Mouse (Mus musculus) heart, embryonic 12.5 days (tissue): ENCODE data around the gene Ms4a4b. TPM values are rescaled to one million over a fixed set of nuclear protein-coding genes. Genes with fewer than 3 reads are reported as not detected.
"Not testable (repeated sequence)": the region's sequence is repeated elsewhere in the genome, so short reads cannot be mapped to it uniquely, and the experiment has no call there.

ENCODE experiments used
- ATAC-seq: fragments of 200-750 bp; cut with Nextera tagmentation; 2 replicates; pipeline ENCODE4 v1.8.0; 2017; ENCODE audit warnings: moderate TSS enrichment, moderate library complexity; ENCODE audit not compliant: insufficient number of reproducible peaks, low FRiP score
- H3K27ac ChIP-seq: fragments of 300-500 bp; sonication (generic); 2 replicates; pipeline ENCODE4 v1.5.1; 2016; ENCODE audit warnings: mild to moderate bottlenecking, moderate library complexity; ENCODE audit not compliant: poor library complexity, severe bottlenecking
- H3K27me3 ChIP-seq: fragments of 300-500 bp; sonication (generic); replicated peaks from 2 replicates; pipeline ENCODE4 v1.6.1; 2016; ENCODE audit warnings: mild to moderate bottlenecking, moderate library complexity
- H3K36me3 ChIP-seq: fragments of 300-500 bp; sonication (generic); 2 replicates; pipeline ENCODE4 v1.6.1; 2016; ENCODE audit warnings: mild to moderate bottlenecking, moderate library complexity
- H3K4me1 ChIP-seq: fragments of 300-500 bp; sonication (generic); replicated peaks from 2 replicates; pipeline ENCODE4 v1.6.1; 2016; ENCODE audit warnings: mild to moderate bottlenecking
- H3K4me2 ChIP-seq: fragments of 300-500 bp; sonication (generic); 2 replicates; pipeline ENCODE4 v1.6.1; 2016; ENCODE audit warnings: mild to moderate bottlenecking, moderate library complexity
- H3K4me3 ChIP-seq: fragments of 300-500 bp; sonication (generic); 2 replicates; pipeline ENCODE4 v1.5.1; 2016; ENCODE audit warnings: mild to moderate bottlenecking
- H3K9ac ChIP-seq: fragments of 300-500 bp; sonication (generic); 2 replicates; pipeline ENCODE4 v1.6.1; 2016; ENCODE audit warnings: mild to moderate bottlenecking, moderate library complexity
- H3K9me3 ChIP-seq: fragments of 300-500 bp; sonication (generic); replicated peaks from 2 replicates; pipeline ENCODE4 v1.6.1; 2016; ENCODE audit warnings: mild to moderate bottlenecking, moderate library complexity
- WGBS: fragments of 180-500 bp; shearing (Covaris S2); methylation state at CpG from one replicate; pipeline ENCODE4 v1.1.7; 2016; 5-methylcytosine and 5-hydroxymethylcytosine counted together
- polyA plus RNA-seq: library from polyadenylated mRNA; unstranded; fragments of >200 nt; fragmentation: Nextera tagmentation; extraction: Ambion mirVana; gene quantifications from 2 replicates; pipeline ENCODE4 v1.2.1, GENCODE M21; 2016

Gene Ms4a4b
- polyA plus RNA-seq, 1 experiment from 2014 or later = not detected

GRCm38 (mm10) chr19:11486599-11486998, 43.2 kb downstream of the Ms4a4b start:
- ATAC-seq = no peak
- no peaks in the 10 kb centered on the region for H3K36me3 ChIP-seq
- H3K4me3 ChIP-seq = no peak overlapping the region
- H3K4me1 ChIP-seq = no peaks in the 10 kb centered on the region
- H3K4me2 ChIP-seq = no peak overlapping the region
- no peaks in the 10 kb centered on the region for H3K9me3 ChIP-seq
- WGBS = 78% methylated on average over 1 of the region's 1 CpGs
- no peak overlapping the region for H3K9ac ChIP-seq
- H3K27ac ChIP-seq = no peak overlapping the region
- H3K27me3 ChIP-seq = no peaks in the 10 kb centered on the region

- no peak overlapping the region for H3K27ac ChIP-seq
- 63% methylated on average over 4 of the region's 4 CpGs for WGBS
- no peak overlapping the region for H3K4me2 ChIP-seq
- no peaks in the 10 kb centered on the region for H3K27me3 ChIP-seq
- H3K36me3 ChIP-seq = no peaks in the 10 kb centered on the region
- H3K9ac ChIP-seq = no peak overlapping the region
- no peaks in the 10 kb centered on the region for H3K4me1 ChIP-seq
- ATAC-seq = no peak
- H3K4me3 ChIP-seq = no peak overlapping the region
- H3K9me3 ChIP-seq = no peaks in the 10 kb centered on the region
These were observed 48.2 kb downstream of the Ms4a4b start for GRCm38 (mm10) chr19:11491406-11492189.

GRCm38 (mm10) chr19:11492671-11493070, 49.3 kb downstream of the Ms4a4b start:
- H3K9ac ChIP-seq = no peak overlapping the region
- no peaks in the 10 kb centered on the region for H3K27me3 ChIP-seq
- H3K27ac ChIP-seq = no peak overlapping the region
- no peaks in the 10 kb centered on the region for H3K9me3 ChIP-seq
- no peaks in the 10 kb centered on the region for H3K36me3 ChIP-seq
- no peak overlapping the region for H3K4me3 ChIP-seq
- ATAC-seq = no peak
- no peak overlapping the region for H3K4me2 ChIP-seq
- WGBS = 75% methylated on average over 1 of the region's 1 CpGs
- no peaks in the 10 kb centered on the region for H3K4me1 ChIP-seq

- Histone ChIP-seq H3K4me2 (no peak overlapping the region), H3K4me1 (no peaks in the 10 kb centered on the region), H3K36me3 (no peaks in the 10 kb centered on the region), H3K4me3 (no peak overlapping the region), H3K9me3 (no peaks in the 10 kb centered on the region), H3K9ac (no peak overlapping the region), H3K27me3 (no peaks in the 10 kb centered on the region), H3K27ac (no peak overlapping the region)
- ATAC-seq = no peak
- WGBS = 74% methylated on average over 3 of the region's 3 CpGs
These were observed 51.2 kb downstream of the Ms4a4b start for GRCm38 (mm10) chr19:11494519-11494918.

- Histone ChIP-seq H3K4me3 (no peak overlapping the region), H3K9ac (no peak overlapping the region), H3K4me2 (no peak overlapping the region), H3K9me3 (no peaks in the 10 kb centered on the region), H3K36me3 (no peaks in the 10 kb centered on the region), H3K27me3 (no peaks in the 10 kb centered on the region), H3K4me1 (no peaks in the 10 kb centered on the region), H3K27ac (no peak overlapping the region)
- 72% methylated on average over 6 of the region's 6 CpGs for whole genome bisulfite sequencing
- no peak for ATAC-seq
These were observed 53.0 kb downstream of the Ms4a4b start for GRCm38 (mm10) chr19:11496361-11496760.

GRCm38 (mm10) chr19:11497300-11497699, 53.9 kb downstream of the Ms4a4b start:
- not testable (repeated sequence) for ATAC-seq, H3K9me3 ChIP-seq, H3K27ac ChIP-seq, H3K4me1 ChIP-seq, H3K9ac ChIP-seq, H3K36me3 ChIP-seq, H3K27me3 ChIP-seq, H3K4me3 ChIP-seq, H3K4me2 ChIP-seq
- 70% methylated on average over 1 of the region's 1 CpGs for WGBS

GRCm38 (mm10) chr19:11500796-11501195, 57.4 kb downstream of the Ms4a4b start:
- Histone ChIP-seq H3K27ac (no peak overlapping the region), H3K4me2 (no peak overlapping the region), H3K36me3 (no peaks in the 10 kb centered on the region), H3K9ac (no peak overlapping the region), H3K27me3 (no peaks in the 10 kb centered on the region), H3K4me3 (no peak overlapping the region), H3K9me3 (no peaks in the 10 kb centered on the region), H3K4me1 (no peaks in the 10 kb centered on the region)
- 56% methylated on average over 1 of the region's 1 CpGs for WGBS
- no peak for ATAC-seq

- Histone ChIP-seq H3K9ac (no peak overlapping the region), H3K4me1 (no peaks in the 10 kb centered on the region), H3K27ac (no peak overlapping the region), H3K4me2 (no peak overlapping the region), H3K27me3 (no peaks in the 10 kb centered on the region), H3K36me3 (no peaks in the 10 kb centered on the region), H3K4me3 (no peak overlapping the region), H3K9me3 (no peaks in the 10 kb centered on the region)
- ATAC-seq = no peak
- WGBS = 81% methylated on average over 4 of the region's 4 CpGs
These were observed 58.0 kb downstream of the Ms4a4b start for GRCm38 (mm10) chr19:11501326-11501725.

- no peaks in the 10 kb centered on the region for H3K27me3 ChIP-seq
- no peaks in the 10 kb centered on the region for H3K9me3 ChIP-seq
- no peaks in the 10 kb centered on the region for H3K4me1 ChIP-seq
- H3K4me3 ChIP-seq = no peak overlapping the region
- no peak overlapping the region for H3K27ac ChIP-seq
- H3K9ac ChIP-seq = no peak overlapping the region
- no peaks in the 10 kb centered on the region for H3K36me3 ChIP-seq
- WGBS = 72% methylated on average over 1 of the region's 1 CpGs
- ATAC-seq = no peak
- H3K4me2 ChIP-seq = no peak overlapping the region
These were observed 61.5 kb downstream of the Ms4a4b start for GRCm38 (mm10) chr19:11504857-11505256.

GRCm38 (mm10) chr19:11513458-11513857, 70.1 kb downstream of the Ms4a4b start:
- ATAC-seq = no peak
- no peaks in the 10 kb centered on the region for H3K9me3 ChIP-seq
- WGBS = 46% methylated on average over 1 of the region's 1 CpGs

GRCm38 (mm10) chr19:11516246-11516645, 72.9 kb downstream of the Ms4a4b start, which contains the start of gene Ms4a6b:
TSS of gene Ms4a6b (plus strand) at chr19:11516512.
- Histone ChIP-seq H3K27ac (no peak within 1 kb of the TSS), H3K4me1 (no peaks in the 10 kb centered on the region), H3K9ac (no peak within 1 kb of the TSS), H3K9me3 (no peaks in the 10 kb centered on the region), H3K36me3 (no peaks in the 10 kb centered on the region), H3K4me3 (no peak within 1 kb of the TSS), H3K4me2 (no peak within 1 kb of the TSS), H3K27me3 (no peaks in the 10 kb centered on the region)
- ATAC-seq = no peak

More at GRCm38 (mm10) chr19:11513458-11513857, 70.1 kb downstream of the Ms4a4b start:
- H3K27ac ChIP-seq = no peak overlapping the region
- H3K36me3 ChIP-seq = no peaks in the 10 kb centered on the region
- no peak overlapping the region for H3K9ac ChIP-seq
- no peak overlapping the region for H3K4me2 ChIP-seq
- no peak overlapping the region for H3K4me3 ChIP-seq
- H3K27me3 ChIP-seq = no peaks in the 10 kb centered on the region
- H3K4me1 ChIP-seq = no peaks in the 10 kb centered on the region
